Mouse (Mus musculus) myocyte (in vitro differentiated cells): ENCODE data around the gene Efna1.

Source experiments
- CEBPB ChIP-seq: IDR thresholded peaks from 2 replicates; pipeline ENCODE4 v1.6.1; 2011; ENCODE audit warnings: mild to moderate bottlenecking, moderate library complexity; ENCODE audit not compliant: poor library complexity, insufficient read depth, severe bottlenecking
- E2F4 ChIP-seq: IDR thresholded peaks from one replicate; pipeline ENCODE4 v1.6.1; 2011; ENCODE audit warnings: mild to moderate bottlenecking, control low read depth, moderate library complexity; ENCODE audit not compliant: insufficient read depth
- MAX ChIP-seq: IDR thresholded peaks from one replicate; pipeline ENCODE4 v1.6.1; 2011; ENCODE audit warnings: low read depth, mild to moderate bottlenecking, control low read depth
- MYOD1 ChIP-seq, 3 experiments: IDR thresholded peaks; one replicate each; pipeline ENCODE4 v1.6.1; 2011; ENCODE audit warnings: control low read depth in 2 of 3, low read depth in 2 of 3, mild to moderate bottlenecking in 2 of 3, moderate library complexity in 1 of 3; ENCODE audit not compliant: insufficient read length in 2 of 3, control insufficient read depth in 1 of 3
- MYOG ChIP-seq, 3 experiments: IDR thresholded peaks; one replicate each; pipeline ENCODE4 v1.6.1; 2011; ENCODE audit warnings: control low read depth in 2 of 3, low read depth in 2 of 3, mild to moderate bottlenecking in 2 of 3; ENCODE audit not compliant: insufficient read length in 2 of 3, control insufficient read depth in 1 of 3, insufficient read depth in 1 of 3
- POLR2A ChIP-seq: IDR thresholded peaks from one replicate; pipeline ENCODE4 v1.6.1; 2011; ENCODE audit warnings: low read depth, mild to moderate bottlenecking, control low read depth, moderate library complexity; ENCODE audit not compliant: insufficient read length
- POLR2AphosphoS2 ChIP-seq: IDR thresholded peaks from one replicate; pipeline ENCODE4 v1.6.1; 2011; ENCODE audit warnings: low read depth, control low read depth; ENCODE audit not compliant: insufficient read length
- REST ChIP-seq: IDR thresholded peaks from one replicate; pipeline ENCODE4 v1.6.1; 2011; ENCODE audit warnings: mild to moderate bottlenecking, control low read depth, moderate library complexity; ENCODE audit not compliant: insufficient read depth, insufficient read length
- SRF ChIP-seq: IDR thresholded peaks from one replicate; pipeline ENCODE4 v1.6.1; 2011; ENCODE audit warnings: low read depth; ENCODE audit not compliant: control insufficient read depth, insufficient read length
- TCF12 ChIP-seq: IDR thresholded peaks from one replicate; pipeline ENCODE4 v1.6.1; 2011; ENCODE audit warnings: mild to moderate bottlenecking, control low read depth; ENCODE audit not compliant: poor library complexity, insufficient read depth, severe bottlenecking
- USF1 ChIP-seq: IDR thresholded peaks from one replicate; pipeline ENCODE4 v1.6.1; 2011; ENCODE audit warnings: low read depth, mild to moderate bottlenecking, control low read depth, moderate library complexity

DNA sequence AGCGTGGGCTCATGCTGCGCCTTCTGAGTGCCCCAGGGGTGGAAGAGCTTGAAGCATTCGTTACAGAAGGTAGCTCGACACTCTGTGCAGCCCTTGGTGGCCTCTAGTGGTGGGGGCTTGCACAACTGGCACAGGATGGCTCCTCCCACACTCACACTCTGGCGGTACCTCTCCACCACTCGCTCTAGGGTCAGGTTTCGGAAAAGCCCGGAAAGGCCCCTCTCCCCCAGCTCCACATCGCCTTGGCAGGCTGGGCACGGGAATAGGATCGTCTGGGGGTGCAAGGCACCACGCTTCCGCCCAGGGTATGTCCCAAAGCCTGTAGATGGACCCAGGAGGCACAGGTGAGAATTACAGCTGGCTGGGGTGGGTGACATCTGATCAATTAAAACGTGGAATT is 37.3 kb downstream of the Efna1 start:
- no peak for TF ChIP-seq POLR2A
- no peak for TF ChIP-seq CEBPB
- TF ChIP-seq MAX = no peak
- TF ChIP-seq REST = no peak
- TF ChIP-seq MYOD1 (IDR thresholded peaks at IDR 0.05; ENCODE audit: control insufficient read depth in 1 of 3, insufficient read length in 2 of 3, low read depth in 2 of 3) = no peak
- TF ChIP-seq POLR2AphosphoS2 = no peak
- no peak for TF ChIP-seq E2F4
- no peak for TF ChIP-seq USF1
- TF ChIP-seq MYOG (IDR thresholded peaks at IDR 0.05; ENCODE audit: control insufficient read depth in 1 of 3, insufficient read depth in 1 of 3, insufficient read length in 2 of 3, low read depth in 2 of 3) = no peak
- TF ChIP-seq TCF12 = no peak
- no peak for TF ChIP-seq SRF
